Mouse (Mus musculus): ENCODE results near the gene Slc35b1.

DNA sequence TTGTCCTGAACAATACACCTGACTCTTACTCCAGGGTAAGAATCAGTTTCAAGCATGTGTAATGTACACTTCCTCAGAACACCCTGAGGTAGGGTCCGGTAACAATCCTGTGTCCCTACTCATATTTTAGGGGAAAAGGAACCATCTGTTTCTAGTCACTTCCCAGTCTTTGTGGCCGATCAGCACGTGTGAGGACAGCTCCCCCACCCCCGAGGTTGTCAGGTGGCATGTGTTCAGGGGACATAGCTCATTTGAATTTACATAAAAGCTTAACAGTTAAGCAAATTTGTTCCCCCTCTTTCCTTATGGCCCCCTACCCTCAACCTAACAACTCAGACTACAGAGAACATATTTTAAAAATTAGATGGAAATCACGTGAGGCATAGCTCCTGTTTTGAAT lies 43.8 kb upstream of the Slc35b1 start:
- no peak for TF ChIP-seq CTCF (IDR thresholded peaks at IDR 0.05; ENCODE audit: low read depth, low read length)
- no peak for TF ChIP-seq POLR2A (IDR thresholded peaks at IDR 0.05; ENCODE audit: borderline replicate concordance, low read depth, low read length)
